Mouse (Mus musculus) splenic B cell, adult 2 months (primary cell): ENCODE measurements at regions not wholly inside any gene's neighbourhood (a gene's known extent, or its start where the extent isn't known, plus 50 kb on each side); places are given as distances from the start of the nearest gene placed in this dataset.

Experiments
- DNase-seq: peaks from one replicate; pipeline ENCODE4 v3.0.0-alpha.2; 2011; ENCODE audit warnings: low read depth, low spot score
- H3K27me3 ChIP-seq: 2 replicates; pipeline ENCODE4 v1.6.1; 2012; ENCODE audit warnings: mild to moderate bottlenecking, low read length, moderate library complexity, mixed read lengths; ENCODE audit not compliant: control insufficient read depth, poor library complexity, insufficient read depth, severe bottlenecking
- H3K36me3 ChIP-seq: 2 replicates; pipeline ENCODE4 v1.6.1; 2012; ENCODE audit warnings: mild to moderate bottlenecking, low read length, moderate library complexity, mixed read lengths; ENCODE audit not compliant: control insufficient read depth, poor library complexity, insufficient read depth, severe bottlenecking

DNA sequence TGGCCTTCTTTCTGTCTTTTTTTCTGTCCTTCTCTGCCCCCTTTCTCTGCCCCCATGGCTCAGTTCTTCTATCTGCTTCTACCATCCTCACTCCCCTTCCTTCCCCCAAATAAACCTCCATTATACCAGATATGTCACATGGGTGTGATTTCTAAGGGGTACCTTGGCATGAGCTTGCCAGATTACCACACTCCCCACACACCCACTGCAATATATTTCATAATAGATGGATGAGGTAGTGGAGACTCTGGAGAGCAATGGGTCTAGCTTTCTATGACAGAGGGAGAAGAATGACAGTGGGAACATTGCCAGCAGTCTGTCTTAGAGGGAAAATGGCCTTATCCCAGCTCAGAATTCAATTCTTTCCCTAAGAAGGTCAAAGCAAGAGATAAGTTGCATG lies 461.0 kb downstream of the Plcl1 start:
- DNase-seq: no peak
- no peaks in the 10 kb centered on the region for H3K27me3 ChIP-seq
- H3K36me3 ChIP-seq: no peaks in the 10 kb centered on the region

DNA sequence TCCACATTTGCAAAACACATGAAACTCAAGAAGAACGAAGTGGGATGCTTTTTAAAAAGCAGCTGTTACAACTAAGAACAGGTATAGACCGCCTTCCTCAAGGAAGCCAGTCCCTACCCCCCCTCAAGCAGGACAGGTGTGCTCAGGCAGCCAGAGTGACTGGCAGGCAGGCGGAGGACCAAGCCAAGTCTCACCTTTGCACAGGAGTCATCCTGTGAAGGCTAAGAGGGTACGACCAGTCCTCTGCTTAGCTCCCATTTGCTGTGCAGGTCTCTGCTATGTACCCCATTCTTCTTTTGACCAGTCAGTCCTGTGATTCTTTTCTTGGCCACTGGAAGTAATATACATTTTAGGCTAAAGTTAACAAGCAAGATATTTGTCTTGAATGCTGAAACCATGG lies 467.9 kb downstream of the Plcl1 start:
- no peaks in the 10 kb centered on the region for H3K27me3 ChIP-seq
- no peaks in the 10 kb centered on the region for H3K36me3 ChIP-seq
- no peak for DNase-seq

DNA sequence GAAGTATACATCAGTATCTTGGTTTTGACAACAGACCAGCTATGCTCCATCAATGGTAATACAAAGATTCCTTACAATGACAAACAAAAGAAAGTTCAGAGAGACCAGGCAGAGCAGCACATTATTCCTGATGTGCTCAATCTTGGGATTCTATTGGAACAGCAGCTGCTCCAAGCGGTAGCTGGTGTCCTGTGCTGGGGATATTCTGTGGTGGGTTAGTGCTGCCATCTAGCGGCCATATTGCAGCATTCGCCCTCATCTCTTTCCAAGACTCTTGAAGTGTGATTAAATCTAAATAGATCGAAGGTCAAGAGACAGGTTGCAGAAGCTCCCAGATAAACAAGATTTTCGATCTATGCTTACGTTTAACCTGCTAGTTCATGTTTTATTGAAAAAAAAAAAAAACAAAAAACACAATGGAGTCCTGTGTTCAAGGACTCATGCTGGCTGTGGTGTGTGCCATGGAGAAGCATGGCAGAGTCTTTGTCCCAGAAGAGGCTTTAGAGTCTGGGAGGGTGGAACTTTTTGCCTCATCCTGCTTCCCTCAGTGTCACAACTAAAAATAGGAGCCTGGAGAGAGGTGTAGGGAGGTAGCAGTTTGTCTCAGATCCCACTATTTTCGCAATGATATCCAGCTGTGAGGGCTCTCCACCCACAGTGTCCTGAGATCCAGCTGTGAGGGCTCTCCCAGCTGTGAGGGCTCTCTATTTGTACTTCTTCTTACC lies 468.6 kb downstream of the Plcl1 start:
- Histone ChIP-seq H3K27me3 (no peaks in the 10 kb centered on the region), H3K36me3 (no peaks in the 10 kb centered on the region)
- peak; percentile 79 for DNase-seq

DNA sequence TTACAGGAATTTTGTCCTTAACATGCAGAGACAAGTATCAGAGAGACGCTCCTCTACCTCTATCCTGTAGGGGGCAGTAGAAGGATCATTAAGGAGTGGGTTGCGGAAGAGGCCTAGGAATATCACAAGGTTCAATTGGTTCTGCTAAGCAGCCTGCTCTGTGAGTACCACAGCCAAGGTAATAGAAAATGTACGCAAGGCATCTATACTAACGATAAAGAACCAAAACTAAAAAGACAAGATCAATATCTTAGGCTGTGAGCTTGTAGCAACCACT lies 469.1 kb downstream of the Plcl1 start:
- peak; percentile 31 for DNase-seq
- Histone ChIP-seq H3K27me3 (no peaks in the 10 kb centered on the region), H3K36me3 (no peaks in the 10 kb centered on the region)

DNA sequence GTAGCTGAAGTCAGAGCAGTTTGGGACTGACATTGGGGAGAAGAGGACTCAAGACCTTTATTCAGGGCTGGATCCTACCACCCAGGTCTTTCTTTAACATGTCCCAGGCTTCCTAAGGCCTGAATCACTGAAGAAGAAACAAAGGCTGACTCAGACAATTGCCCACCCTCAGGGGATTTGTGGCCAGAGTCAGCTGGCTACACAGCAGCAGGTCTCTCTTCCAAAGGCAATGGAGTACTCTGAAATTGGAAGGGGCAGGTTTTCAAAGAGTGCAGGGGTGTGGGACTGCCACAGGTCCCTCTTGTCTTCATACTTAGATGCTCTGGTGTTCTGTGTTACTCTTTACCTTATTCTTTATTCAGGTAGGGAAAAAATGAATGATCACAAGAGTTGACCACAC lies 478.9 kb downstream of the Plcl1 start:
- H3K27me3 ChIP-seq: no peaks in the 10 kb centered on the region

DNA sequence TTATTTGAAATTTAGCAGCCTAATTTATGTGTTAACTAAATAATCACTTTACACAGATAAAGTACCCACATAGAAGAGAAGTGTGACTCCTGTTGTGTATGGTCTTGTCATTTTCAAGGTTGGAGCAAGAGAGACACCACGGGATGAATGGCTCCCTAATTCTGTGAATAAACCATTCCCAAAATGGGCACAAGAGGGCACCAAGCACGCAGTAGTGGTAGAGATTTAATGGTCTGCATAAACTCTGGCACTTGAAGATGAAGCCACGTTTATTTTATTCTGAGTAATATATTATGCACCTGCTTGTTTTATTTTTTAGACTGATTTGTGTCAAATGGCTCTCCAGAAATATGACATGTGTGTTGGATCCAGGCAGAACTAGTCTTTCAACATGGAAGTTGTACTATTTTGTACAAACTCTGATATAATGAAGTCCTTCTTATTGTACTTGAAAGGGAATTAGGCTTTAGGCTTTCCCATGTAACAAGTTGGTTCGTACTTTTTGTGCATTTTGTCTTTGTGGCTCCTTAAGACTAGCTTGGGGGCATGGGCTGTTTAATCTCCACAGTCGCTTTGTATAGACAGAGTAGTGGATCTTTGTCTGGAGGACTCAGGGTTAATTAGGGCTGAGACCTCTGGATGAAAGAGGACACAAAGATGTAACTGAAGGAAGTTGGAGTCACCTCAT lies 480.8 kb downstream of the Plcl1 start:
- peak; percentile 39 for DNase-seq
- Histone ChIP-seq H3K27me3 (no peaks in the 10 kb centered on the region), H3K36me3 (no peaks in the 10 kb centered on the region)

More for the DNA sequence above, 478.9 kb downstream of the Plcl1 start:
- DNase-seq: no peak
- H3K36me3 ChIP-seq: no peaks in the 10 kb centered on the region

DNA sequence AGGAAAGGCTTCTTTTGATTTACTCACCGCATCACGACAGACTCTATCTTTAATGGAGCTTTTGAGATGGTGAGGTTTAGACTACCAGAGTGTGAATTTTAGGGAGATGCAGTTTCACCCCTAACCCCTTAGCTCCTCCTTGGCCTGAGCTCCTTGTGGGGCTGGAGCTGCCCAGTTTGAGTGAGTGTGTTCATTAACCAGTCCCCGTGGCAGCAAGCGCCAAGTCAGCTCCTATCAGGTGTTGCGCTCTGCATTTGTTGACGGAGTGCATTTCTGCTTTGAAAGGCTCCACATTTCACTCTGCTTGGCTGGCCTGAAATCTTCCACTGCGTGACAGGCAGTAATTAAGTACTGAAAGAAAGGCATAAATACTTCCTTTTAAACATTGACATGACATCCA lies 481.7 kb downstream of the Plcl1 start:
- no peaks in the 10 kb centered on the region for H3K27me3 ChIP-seq
- DNase-seq: no peak
- no peaks in the 10 kb centered on the region for H3K36me3 ChIP-seq

DNA sequence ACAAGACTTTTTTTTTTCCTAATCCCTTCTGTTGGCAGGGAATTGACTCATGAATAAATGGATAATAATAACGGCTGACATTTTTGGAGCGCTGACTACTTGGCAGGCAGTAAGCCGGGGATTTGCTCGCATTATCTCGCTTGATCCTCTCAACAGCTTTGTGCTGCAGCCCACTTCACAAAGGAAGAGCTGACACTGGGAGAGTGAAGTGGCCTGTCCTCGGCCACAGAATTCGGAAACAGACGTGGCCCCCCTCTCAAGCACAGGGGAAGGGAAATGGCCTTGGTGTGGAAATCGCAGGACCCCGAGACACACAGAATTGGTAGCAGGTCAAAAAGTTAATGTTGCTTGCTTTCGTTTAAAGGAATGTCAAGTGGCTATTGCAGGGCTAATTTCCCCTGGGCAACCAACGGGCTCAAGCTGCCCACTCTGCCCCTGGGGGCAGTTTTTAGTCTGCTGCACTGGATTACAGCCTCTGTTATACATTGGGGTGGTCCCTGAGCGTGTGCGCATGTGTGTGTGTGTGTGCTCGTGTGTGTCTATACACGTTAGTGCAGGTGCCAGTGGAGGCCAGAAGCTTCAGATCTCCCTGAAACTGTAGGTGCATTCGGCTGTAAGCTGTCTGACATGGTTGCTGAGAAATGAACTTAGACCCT lies 483.1 kb downstream of the Plcl1 start:
- Histone ChIP-seq H3K27me3 (no peaks in the 10 kb centered on the region), H3K36me3 (no peaks in the 10 kb centered on the region)
- no peak for DNase-seq

DNA sequence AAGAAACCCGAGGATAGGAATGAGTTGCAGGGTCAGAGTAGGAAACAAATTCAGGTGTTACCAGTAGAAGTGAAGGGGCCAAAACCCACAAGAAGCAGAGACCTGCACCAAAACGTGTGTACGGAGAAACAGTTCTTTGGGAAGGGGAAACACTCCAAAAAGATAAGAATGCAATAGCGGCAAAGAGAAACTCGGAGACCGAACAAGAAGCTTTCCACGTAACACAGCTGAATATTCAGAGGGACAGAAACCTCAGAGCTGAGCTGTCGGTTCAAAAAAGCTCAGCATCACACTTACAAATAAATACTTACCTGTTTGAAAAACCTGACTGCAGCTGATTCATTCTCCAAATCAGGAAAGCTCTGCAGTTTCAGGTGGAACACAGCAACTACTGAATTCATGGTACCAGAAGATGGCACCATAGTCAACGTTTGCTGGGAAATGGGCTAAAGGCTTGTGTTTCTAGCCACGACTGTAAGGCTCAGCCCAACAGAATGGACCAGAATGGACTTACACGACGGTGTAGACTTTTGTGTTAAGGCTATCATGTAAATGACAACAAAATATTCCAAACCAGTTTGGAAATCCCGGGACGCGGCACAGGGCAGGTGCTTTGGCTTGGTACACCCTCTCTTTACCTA lies 484.9 kb downstream of the Plcl1 start:
- no peaks in the 10 kb centered on the region for H3K36me3 ChIP-seq
- no peak for DNase-seq
- no peaks in the 10 kb centered on the region for H3K27me3 ChIP-seq

DNA sequence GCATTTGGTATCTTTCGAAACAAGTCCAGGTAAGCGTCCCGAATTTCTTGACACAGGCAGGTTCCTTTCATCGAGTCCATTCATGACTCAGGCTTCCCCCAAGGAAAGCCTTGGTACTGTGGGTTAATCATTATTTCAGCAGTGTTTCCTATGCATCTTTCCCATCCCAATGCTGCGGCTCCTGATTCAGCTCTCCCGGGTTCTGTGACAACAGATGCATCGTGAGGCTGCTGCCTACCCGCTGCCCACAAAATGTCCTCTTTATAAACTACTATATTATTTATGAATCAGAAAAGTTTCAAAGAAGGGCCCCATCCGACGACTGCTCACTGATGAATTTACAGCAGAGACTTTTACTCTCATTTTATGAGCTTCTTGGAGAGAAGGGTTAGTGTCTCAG lies 486.2 kb downstream of the Plcl1 start:
- Histone ChIP-seq H3K36me3 (no peaks in the 10 kb centered on the region), H3K27me3 (no peaks in the 10 kb centered on the region)
- no peak for DNase-seq

DNA sequence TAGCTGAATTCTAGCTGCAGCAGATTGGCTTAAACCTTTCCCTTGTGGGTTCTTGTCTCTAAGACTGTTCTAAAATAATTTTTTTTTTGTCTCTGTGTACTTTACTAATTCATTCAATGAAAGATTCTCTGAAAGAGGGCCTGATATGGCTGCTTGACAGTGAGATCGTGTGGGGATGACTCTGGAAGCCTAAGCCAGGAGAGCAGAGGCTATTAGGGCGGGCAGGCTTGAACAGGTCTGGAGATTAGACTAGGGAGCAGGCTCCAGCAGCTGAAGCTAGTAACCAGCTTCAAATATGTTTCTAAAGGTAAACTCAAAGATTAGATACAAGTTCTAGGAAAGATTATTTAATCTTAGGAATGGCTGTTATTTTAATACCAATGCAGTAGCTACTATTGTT lies 491.9 kb downstream of the Plcl1 start:
- Histone ChIP-seq H3K27me3 (no peaks in the 10 kb centered on the region), H3K36me3 (no peaks in the 10 kb centered on the region)
- no peak for DNase-seq

DNA sequence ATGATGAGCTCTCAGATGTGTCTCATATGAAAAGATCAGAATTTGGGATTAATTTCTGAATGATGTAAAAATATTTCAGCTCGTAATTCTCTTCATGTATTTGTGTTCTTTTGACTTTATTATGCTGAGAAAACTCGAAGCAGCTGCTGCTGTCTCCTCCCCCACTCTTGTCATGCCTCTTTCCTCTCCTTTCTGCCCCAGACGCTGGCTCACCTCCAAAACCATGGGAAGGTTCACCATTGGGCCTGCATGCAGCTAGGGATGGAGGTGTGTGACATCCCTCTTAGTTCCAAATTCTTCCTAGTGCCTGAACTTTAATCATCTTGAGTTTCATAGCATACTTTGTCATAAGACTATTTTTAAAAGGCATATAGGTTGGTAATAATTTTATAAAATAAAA lies 492.3 kb downstream of the Plcl1 start:
- Histone ChIP-seq H3K36me3 (no peaks in the 10 kb centered on the region), H3K27me3 (no peaks in the 10 kb centered on the region)
- DNase-seq: no peak

DNA sequence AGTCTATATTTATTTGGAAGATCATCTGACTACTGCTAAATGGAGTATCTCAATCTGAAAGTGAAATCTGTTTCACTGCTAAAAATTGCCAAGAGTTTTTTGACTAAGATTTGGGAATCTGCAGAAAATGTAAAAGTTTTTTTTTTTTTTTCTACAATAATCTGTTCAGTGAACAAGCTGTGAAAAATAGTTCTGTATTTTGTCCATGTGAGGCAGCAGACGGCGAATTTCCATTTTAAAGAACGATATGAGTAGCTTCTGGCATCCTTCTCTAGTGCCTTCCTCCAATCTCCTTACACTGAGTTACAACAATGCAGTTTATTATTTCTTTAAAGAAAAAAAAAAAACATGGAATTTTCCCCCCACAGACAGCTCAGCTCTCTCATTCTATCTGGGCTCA lies 494.3 kb downstream of the Plcl1 start:
- DNase-seq: no peak
- Histone ChIP-seq H3K27me3 (no peaks in the 10 kb centered on the region), H3K36me3 (no peaks in the 10 kb centered on the region)

DNA sequence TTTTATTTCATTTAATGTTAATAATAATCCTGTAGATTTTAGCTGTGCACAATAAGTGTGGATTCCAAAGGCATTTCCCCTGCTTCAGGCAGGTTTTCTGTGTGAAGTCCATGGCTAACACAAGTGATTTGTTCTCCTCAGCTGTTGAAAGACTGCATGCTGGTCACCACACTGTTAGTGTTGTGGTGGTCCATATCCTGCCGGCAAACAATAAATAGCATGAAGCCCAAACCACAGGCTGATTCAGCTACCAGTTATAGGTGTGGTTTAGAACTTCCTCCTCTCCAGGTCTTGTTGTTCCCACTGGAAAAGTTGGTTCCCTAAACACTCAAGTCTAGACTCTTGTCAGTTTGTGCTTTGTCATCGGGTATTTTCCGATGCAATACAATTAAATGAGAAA lies 497.5 kb downstream of the Plcl1 start:
- Histone ChIP-seq H3K36me3 (no peaks in the 10 kb centered on the region), H3K27me3 (no peaks in the 10 kb centered on the region)
- DNase-seq: no peak

DNA sequence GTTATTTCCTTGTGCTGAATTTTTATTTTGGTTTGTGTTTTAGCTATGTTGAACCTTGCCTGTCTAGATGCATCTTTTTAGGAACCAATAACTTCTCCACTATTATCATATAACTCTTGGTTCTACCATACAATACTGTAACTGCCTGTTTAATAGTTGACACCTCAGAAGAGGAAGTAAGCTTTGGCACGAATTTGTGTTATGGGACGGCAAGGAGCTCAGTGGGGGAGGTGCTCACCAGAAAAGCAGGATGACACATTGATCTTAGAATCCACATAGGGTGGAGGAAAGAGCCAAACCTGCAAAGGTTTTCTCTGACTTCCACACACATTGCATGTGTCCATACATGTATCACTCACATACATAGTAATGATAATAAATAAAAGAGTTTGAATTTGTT lies 498.9 kb downstream of the Plcl1 start:
- DNase-seq: no peak
- Histone ChIP-seq H3K27me3 (no peaks in the 10 kb centered on the region), H3K36me3 (no peaks in the 10 kb centered on the region)
